Mouse (Mus musculus) cortical plate, adult 2 months (tissue): Measurements from ENCODE around the gene Usp5.

ENCODE experiments used
- CTCF ChIP-seq: fragments of 200-500 bp; IDR thresholded peaks from 2 replicates; pipeline ENCODE4 v1.5.1; 2011; ENCODE audit warnings: mild to moderate bottlenecking, control low read depth, low read length; ENCODE audit not compliant: insufficient read depth; ENCODE audit errors: extremely low read depth
- POLR2A ChIP-seq: fragments of 200-500 bp; IDR thresholded peaks from 2 replicates; pipeline ENCODE4 v1.6.1; 2011; ENCODE audit warnings: mild to moderate bottlenecking, low read length, control low read depth; ENCODE audit not compliant: insufficient read depth; ENCODE audit errors: extremely low read depth

DNA sequence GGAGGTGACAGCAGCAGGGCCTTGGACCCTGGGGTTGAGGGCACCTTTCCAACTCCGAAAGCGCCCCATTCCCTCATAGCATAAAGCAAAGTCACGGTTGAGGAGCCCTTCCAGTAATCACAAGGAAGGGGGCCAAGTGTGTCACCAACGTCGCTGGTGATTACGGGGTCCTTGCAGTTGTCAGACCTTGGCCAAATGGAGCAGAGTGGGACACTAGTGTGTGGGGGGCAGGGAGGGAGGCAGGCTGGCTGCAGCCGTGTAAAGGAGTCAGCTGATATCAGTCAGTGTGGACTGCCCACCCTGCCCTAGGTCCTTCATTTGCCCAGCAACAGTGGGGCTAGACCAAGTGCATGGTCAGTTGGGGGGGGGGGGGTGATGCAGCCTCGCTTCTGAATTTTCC is 14.8 kb downstream of the Usp5 start:
- TF ChIP-seq POLR2A (no peak), CTCF (no peak)
